Mouse (Mus musculus): ENCODE measurements around the gene Nmrk1. TPM values are rescaled to one million over a fixed set of nuclear protein-coding genes. Genes with fewer than 3 reads are reported as not detected.

Gene Nmrk1
- polyA plus RNA-seq, 1 experiment from 2014 or later: 9.6 TPM

DNA sequence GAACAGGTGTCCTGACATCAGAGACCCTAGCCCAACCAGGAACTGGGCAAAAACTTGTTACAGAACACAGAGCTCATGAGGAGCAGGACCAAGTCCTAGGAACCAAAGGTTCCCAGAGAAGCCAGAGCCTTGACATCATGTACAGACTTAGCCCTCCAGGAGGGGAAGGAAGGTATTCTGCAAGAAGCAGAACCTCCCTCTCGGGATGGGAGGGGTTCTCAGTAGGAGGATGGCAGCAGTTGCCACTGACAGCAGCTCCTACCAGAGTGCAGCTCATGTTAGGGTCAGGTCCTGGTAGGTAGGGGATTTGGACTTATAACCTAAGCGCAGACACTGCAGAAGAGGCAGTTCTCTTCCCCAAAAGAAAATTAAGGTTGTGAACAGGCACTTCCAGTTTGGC lies 7.9 kb upstream of the Nmrk1 start:
- no peaks in the 10 kb centered on the region for H3K36me3 ChIP-seq (ENCODE audit: control insufficient read depth, insufficient read depth, low read length)
- ATAC-seq (replicated peaks; ENCODE audit: low FRiP score, low TSS enrichment, low read depth): no peak
- no peak overlapping the region for H3K27ac ChIP-seq (ENCODE audit: low read depth)
- no peak overlapping the region for H3K9ac ChIP-seq (ENCODE audit: low read length)
- DNase-seq (ENCODE audit: low spot score): no peak
- H3K27me3 ChIP-seq (replicated peaks; ENCODE audit: control insufficient read depth, insufficient read depth, low read length): no peaks in the 10 kb centered on the region
- H3K4me3 ChIP-seq (ENCODE audit: low read depth, low read length): no peak overlapping the region
- 66% methylated on average over 2 of the region's 2 CpGs for WGBS
- no peaks in the 10 kb centered on the region for H3K9me3 ChIP-seq (ENCODE audit: control insufficient read depth, low read length)
- H3K4me2 ChIP-seq (ENCODE audit: low read length): no peak overlapping the region
- H3K4me1 ChIP-seq (replicated peaks; ENCODE audit: control insufficient read depth, insufficient read depth, low read length): no peaks in the 10 kb centered on the region

DNA sequence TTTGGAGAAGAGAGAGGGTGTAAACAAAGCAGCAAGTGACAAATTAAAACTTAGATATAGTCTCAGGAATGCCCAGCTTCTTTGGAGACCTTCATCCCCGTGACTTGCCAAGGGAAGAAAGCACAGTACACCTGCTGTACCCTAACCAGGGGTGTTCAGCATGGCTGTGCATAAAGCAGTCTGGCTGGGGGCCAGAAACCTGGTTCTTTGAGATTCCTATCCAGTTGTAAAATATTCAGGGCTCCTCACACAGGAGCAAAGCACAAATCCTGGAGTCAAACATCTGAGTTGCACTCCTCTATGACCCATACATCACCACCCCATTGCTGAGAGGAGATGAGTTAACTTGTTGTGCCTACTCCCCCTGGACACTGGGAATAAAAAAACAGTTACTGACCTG lies 2.2 kb upstream of the Nmrk1 start:
- 83% methylated on average over 1 of the region's 1 CpGs for WGBS
- H3K4me1 ChIP-seq (replicated peaks; ENCODE audit: control insufficient read depth, insufficient read depth, low read length): peaks cover 3% of the 10 kb centered on the region
- H3K9ac ChIP-seq (ENCODE audit: low read length): no peak overlapping the region
- ATAC-seq (replicated peaks; ENCODE audit: low FRiP score, low TSS enrichment, low read depth) (no peak), DNase-seq (ENCODE audit: low spot score) (no peak)
- H3K4me2 ChIP-seq (ENCODE audit: low read length): peak overlapping the region; percentile 72; the same call in 1 of the 2 replicates
- no peak overlapping the region for H3K27ac ChIP-seq (ENCODE audit: low read depth)
- no peaks in the 10 kb centered on the region for H3K27me3 ChIP-seq (replicated peaks; ENCODE audit: control insufficient read depth, insufficient read depth, low read length)
- no peak overlapping the region for H3K4me3 ChIP-seq (ENCODE audit: low read depth, low read length)
- no peaks in the 10 kb centered on the region for H3K9me3 ChIP-seq (ENCODE audit: control insufficient read depth, low read length)
- H3K36me3 ChIP-seq (ENCODE audit: control insufficient read depth, insufficient read depth, low read length): no peaks in the 10 kb centered on the region

DNA sequence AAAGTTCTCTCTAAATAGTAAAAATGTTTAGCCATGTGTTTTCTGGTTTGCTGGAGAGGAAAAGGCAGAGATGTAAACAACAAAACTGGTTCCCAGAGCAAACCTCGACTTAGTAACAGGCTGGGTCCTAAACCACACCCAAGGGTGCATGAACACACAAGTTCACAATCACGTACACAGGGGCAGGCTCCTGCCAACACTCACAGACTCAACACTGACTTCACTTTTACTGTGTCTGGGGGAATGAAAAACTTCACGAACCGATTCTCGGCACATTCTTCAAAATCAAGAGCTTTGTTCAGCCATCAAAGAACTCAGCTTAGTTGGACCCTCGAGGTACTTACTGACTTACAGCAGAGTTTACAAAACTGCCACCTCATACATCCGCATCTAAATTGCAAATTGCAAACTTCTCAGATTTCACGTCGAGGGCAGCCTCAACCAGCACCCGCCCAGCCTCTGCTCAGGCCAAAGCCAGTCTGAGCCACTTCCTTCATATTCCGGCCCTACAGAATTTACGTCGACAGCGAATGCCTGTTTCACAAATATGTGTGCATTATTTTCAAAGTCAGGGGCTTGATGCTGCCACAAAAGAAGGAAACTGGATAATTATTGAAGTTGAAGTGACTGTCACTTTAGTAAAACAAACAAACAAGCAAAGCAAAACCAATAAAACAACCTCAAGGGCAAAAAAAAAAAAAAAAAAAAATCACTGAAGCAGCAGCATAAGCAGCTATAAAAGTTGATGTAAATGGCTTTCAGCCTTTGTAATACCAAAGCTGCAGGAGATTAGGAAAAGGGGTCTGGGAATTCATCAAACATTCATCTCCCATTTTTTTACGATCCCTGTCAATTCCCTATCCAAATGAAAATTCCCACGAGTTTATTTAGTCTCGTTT lies 1.3 kb upstream of the Nmrk1 start:
- Histone ChIP-seq H3K4me2 (ENCODE audit: low read length) (peak overlapping the region; percentile 72), H3K9ac (ENCODE audit: low read length) (peak overlapping the region; percentile 64), H3K9me3 (ENCODE audit: control insufficient read depth, low read length) (no peaks in the 10 kb centered on the region), H3K4me3 (ENCODE audit: low read depth, low read length) (peak overlapping the region; percentile 76), H3K4me1 (replicated peaks; ENCODE audit: control insufficient read depth, insufficient read depth, low read length) (peaks cover 3% of the 10 kb centered on the region), H3K27me3 (replicated peaks; ENCODE audit: control insufficient read depth, insufficient read depth, low read length) (no peaks in the 10 kb centered on the region), H3K27ac (ENCODE audit: low read depth) (peak overlapping the region; percentile 82), H3K36me3 (ENCODE audit: control insufficient read depth, insufficient read depth, low read length) (no peaks in the 10 kb centered on the region)
- ATAC-seq (replicated peaks; ENCODE audit: low FRiP score, low TSS enrichment, low read depth) (no peak), DNase-seq (ENCODE audit: low spot score) (peak; percentile 58)
- 12% methylated on average over 17 of the region's 17 CpGs for WGBS

DNA sequence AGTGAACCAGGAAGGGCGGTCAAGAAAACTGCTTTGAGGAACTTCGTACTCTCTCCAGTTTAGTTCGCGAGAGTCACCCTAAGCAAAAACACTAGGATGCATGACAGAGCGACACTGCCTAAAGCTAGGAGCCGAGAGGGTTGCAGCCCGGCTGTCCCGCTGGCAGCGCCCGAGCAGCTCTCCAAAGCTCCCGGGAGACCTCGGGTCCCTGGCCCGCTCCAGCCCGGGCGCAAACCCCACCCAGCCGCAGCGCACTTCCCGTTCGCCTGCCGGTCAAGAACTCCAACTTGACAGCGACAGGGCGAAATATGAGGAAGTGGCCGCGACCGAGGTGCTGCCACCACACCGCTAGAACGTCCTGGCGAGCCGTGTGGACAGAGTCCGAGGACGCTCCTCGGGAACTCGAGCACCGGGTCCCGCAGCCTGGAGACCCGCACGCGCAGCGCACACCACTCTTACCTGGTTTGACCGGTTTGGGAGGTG lies 548 bp upstream of the Nmrk1 start:
- under 1% methylated on average over 40 of the region's 40 CpGs for WGBS
- Histone ChIP-seq H3K27ac (ENCODE audit: low read depth) (peak overlapping the region; percentile 82), H3K9me3 (ENCODE audit: control insufficient read depth, low read length) (no peaks in the 10 kb centered on the region), H3K4me2 (ENCODE audit: low read length) (peak overlapping the region; percentile 72), H3K4me1 (replicated peaks; ENCODE audit: control insufficient read depth, insufficient read depth, low read length) (peaks cover 3% of the 10 kb centered on the region), H3K9ac (ENCODE audit: low read length) (peak overlapping the region; percentile 64), H3K4me3 (ENCODE audit: low read depth, low read length) (peak overlapping the region; percentile 76), H3K27me3 (replicated peaks; ENCODE audit: control insufficient read depth, insufficient read depth, low read length) (no peaks in the 10 kb centered on the region), H3K36me3 (ENCODE audit: control insufficient read depth, insufficient read depth, low read length) (no peaks in the 10 kb centered on the region)
- DNase-seq (ENCODE audit: low spot score): peak; percentile 91
- peak; percentile 61 for ATAC-seq (replicated peaks; ENCODE audit: low FRiP score, low TSS enrichment, low read depth)

DNA sequence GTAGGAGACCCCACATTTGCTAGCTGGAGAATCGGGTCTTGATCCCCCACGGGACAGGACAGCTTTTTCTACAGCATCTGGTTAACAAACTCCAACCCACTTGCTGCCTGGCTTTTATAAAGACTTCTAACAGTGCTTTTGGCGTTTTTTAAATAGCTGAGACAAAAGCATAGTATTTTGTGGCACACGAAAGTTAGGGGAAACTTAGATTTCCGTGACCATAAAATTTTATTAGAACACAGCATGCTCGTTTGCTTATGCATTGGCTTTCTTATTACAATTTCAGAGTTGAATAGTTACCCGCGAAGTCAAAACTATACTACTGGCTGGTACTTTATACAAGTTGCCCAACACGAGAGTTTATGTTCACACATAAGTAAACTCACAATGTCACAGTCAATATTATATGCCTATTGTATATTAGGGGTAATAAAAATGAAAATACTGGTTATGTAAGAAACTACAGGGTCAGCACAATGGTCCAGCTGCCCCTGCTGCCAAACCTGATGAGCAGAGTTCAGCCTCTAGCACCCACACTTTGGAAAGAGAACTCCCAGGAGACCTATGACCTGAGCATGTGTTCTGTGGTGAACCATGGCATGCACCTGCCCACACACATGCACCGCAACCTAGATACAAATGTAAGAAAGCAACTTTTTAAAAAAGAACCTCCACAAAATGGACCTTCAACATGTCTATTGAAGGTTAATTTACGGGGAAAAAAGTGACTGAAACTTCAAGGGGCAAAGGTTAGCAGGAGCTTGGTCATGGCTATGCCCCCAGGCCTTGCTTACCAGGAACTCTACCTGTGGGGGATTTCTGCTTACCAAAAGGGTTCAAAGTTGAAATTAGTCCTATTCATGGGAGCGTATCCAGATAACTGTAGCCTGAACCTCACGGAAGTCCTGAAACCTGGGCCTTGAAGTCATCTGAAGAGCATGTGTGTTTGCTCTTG lies 758 bp downstream of the Nmrk1 start:
- no peaks in the 10 kb centered on the region for H3K9me3 ChIP-seq (ENCODE audit: control insufficient read depth, low read length)
- H3K4me3 ChIP-seq (ENCODE audit: low read depth, low read length): peak overlapping the region; percentile 76
- H3K9ac ChIP-seq (ENCODE audit: low read length): peak overlapping the region; percentile 29
- ATAC-seq (replicated peaks; ENCODE audit: low FRiP score, low TSS enrichment, low read depth) (no peak), DNase-seq (ENCODE audit: low spot score) (no peak)
- H3K4me2 ChIP-seq (ENCODE audit: low read length): peak overlapping the region; percentile 72
- no peaks in the 10 kb centered on the region for H3K36me3 ChIP-seq (ENCODE audit: control insufficient read depth, insufficient read depth, low read length)
- no peaks in the 10 kb centered on the region for H3K27me3 ChIP-seq (replicated peaks; ENCODE audit: control insufficient read depth, insufficient read depth, low read length)
- WGBS: 59% methylated on average over 13 of the region's 13 CpGs
- H3K4me1 ChIP-seq (replicated peaks; ENCODE audit: control insufficient read depth, insufficient read depth, low read length): peaks cover 3% of the 10 kb centered on the region
- H3K27ac ChIP-seq (ENCODE audit: low read depth): no peak overlapping the region

DNA sequence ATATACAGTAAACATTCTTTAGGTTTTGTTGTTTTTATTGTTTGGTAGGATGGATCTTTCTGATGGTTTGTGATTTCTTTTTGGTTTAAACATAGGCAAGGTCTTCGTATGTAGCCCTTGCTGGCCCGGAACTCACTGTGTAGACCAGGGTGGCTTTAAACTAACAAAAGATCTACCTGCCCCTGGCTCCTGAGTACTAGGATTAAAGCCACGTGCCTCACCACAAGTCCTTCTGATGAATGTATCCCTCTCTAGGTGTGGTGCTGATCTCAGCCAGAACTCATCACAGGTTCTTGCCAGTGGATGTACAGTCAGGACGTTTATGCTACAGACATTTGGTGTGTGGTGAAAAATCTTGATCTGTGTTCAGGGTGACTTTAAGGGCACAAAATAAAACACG lies 6.2 kb downstream of the Nmrk1 start:
- Histone ChIP-seq H3K9ac (ENCODE audit: low read length) (no peak overlapping the region), H3K4me3 (ENCODE audit: low read depth, low read length) (no peak overlapping the region), H3K4me1 (replicated peaks; ENCODE audit: control insufficient read depth, insufficient read depth, low read length) (no peaks in the 10 kb centered on the region), H3K27ac (ENCODE audit: low read depth) (no peak overlapping the region), H3K36me3 (ENCODE audit: control insufficient read depth, insufficient read depth, low read length) (no peaks in the 10 kb centered on the region; the same call in 1 of the 2 replicates), H3K4me2 (ENCODE audit: low read length) (no peak overlapping the region), H3K27me3 (replicated peaks; ENCODE audit: control insufficient read depth, insufficient read depth, low read length) (no peaks in the 10 kb centered on the region), H3K9me3 (ENCODE audit: control insufficient read depth, low read length) (no peaks in the 10 kb centered on the region)
- DNase-seq (ENCODE audit: low spot score) (no peak), ATAC-seq (replicated peaks; ENCODE audit: low FRiP score, low TSS enrichment, low read depth) (no peak)
- WGBS: 85% methylated on average over 5 of the region's 5 CpGs

DNA sequence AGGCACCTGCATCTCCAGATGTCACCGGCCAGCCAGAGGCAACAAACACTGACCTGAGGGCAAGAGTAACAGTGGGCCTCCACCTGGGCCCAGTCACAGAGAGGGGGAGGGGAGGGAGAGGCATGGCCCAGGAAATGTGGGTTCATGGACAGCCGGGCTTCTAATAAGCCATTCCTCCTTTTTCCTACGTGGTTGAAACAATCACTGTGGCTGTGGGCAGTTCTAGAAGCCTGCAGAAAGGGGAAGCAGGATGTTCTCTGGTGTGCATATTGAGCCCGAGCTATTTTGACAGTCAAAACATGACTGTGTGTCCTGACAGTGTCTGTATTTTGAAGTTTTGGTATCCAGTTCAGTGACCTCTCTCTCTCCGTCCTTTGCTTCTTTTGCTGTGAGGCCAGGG lies 7.2 kb downstream of the Nmrk1 start:
- Histone ChIP-seq H3K9me3 (ENCODE audit: control insufficient read depth, low read length) (no peaks in the 10 kb centered on the region), H3K27me3 (replicated peaks; ENCODE audit: control insufficient read depth, insufficient read depth, low read length) (no peaks in the 10 kb centered on the region), H3K4me2 (ENCODE audit: low read length) (no peak overlapping the region), H3K36me3 (ENCODE audit: control insufficient read depth, insufficient read depth, low read length) (no peaks in the 10 kb centered on the region; the same call in 1 of the 2 replicates), H3K9ac (ENCODE audit: low read length) (no peak overlapping the region), H3K4me1 (replicated peaks; ENCODE audit: control insufficient read depth, insufficient read depth, low read length) (no peaks in the 10 kb centered on the region), H3K4me3 (ENCODE audit: low read depth, low read length) (no peak overlapping the region), H3K27ac (ENCODE audit: low read depth) (no peak overlapping the region)
- ATAC-seq (replicated peaks; ENCODE audit: low FRiP score, low TSS enrichment, low read depth) (no peak), DNase-seq (ENCODE audit: low spot score) (no peak)
- 59% methylated on average over 5 of the region's 5 CpGs for WGBS

DNA sequence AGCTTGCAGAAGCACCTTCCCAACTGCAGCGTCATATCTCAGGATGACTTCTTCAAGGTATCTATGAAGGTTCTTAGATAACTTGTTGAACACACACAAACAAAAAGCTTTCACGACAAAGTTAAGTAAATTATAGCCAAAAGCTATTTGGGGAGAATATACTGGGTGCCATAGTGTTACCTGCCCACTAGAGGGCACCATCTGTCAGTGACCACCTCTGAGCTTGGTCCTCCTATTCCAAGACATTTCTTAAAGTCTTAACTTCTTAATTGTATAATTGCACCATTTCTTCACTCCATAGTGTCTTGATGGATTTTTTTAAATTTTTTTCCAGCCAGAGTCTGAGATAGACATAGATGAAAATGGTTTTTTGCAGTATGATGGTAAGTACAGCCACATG lies 7.8 kb downstream of the Nmrk1 start:
- no peak for DNase-seq (ENCODE audit: low spot score)
- Histone ChIP-seq H3K9ac (ENCODE audit: low read length) (no peak overlapping the region), H3K27ac (ENCODE audit: low read depth) (no peak overlapping the region), H3K36me3 (ENCODE audit: control insufficient read depth, insufficient read depth, low read length) (no peaks in the 10 kb centered on the region; the same call in 1 of the 2 replicates), H3K4me1 (replicated peaks; ENCODE audit: control insufficient read depth, insufficient read depth, low read length) (no peaks in the 10 kb centered on the region), H3K4me2 (ENCODE audit: low read length) (no peak overlapping the region), H3K4me3 (ENCODE audit: low read depth, low read length) (no peak overlapping the region), H3K27me3 (replicated peaks; ENCODE audit: control insufficient read depth, insufficient read depth, low read length) (no peaks in the 10 kb centered on the region), H3K9me3 (ENCODE audit: control insufficient read depth, low read length) (no peaks in the 10 kb centered on the region)
- 17% methylated on average over 2 of the region's 2 CpGs for WGBS
- no peak for ATAC-seq (replicated peaks; ENCODE audit: low FRiP score, low TSS enrichment, low read depth)
